Mouse (Mus musculus) mature B cell (primary cell): ENCODE results near the gene Dolpp1.
"Not testable (repeated sequence)": the region's sequence is repeated elsewhere in the genome, so short reads cannot be mapped to it uniquely, and the experiment has no call there.

Experiments
- in situ Hi-C: fragments of 300-500 bp; cut with MboI; formaldehyde crosslinking; loops from 2 replicates; pipeline ENCODE4 v1.14.3; 2019

Gene Dolpp1

GRCm38 (mm10) chr2:30409454-30410176, 17.6 kb downstream of the Dolpp1 start:
- in situ Hi-C loops, result no loop called here

- in situ Hi-C loops, result no loop called here
These were observed 21.3 kb downstream of the Dolpp1 start for GRCm38 (mm10) chr2:30413038-30413973.

GRCm38 (mm10) chr2:30414101-30414500, 22.0 kb downstream of the Dolpp1 start:
- in situ Hi-C loops, result no loop called here

GRCm38 (mm10) chr2:30414681-30415080, 22.6 kb downstream of the Dolpp1 start:
- in situ Hi-C loops, result no loop called here

GRCm38 (mm10) chr2:30415157-30415935, 23.3 kb downstream of the Dolpp1 start, which contains the start of gene Crat:
Gene Crat (minus strand): TSS chr2:30415813.
- in situ Hi-C loops, result no loop called here

- in situ Hi-C loops, result no loop called here
These were observed 24.0 kb downstream of the Dolpp1 start, which contains the start of gene Ptpa for GRCm38 (mm10) chr2:30415936-30416648. Gene Ptpa (plus strand): TSS chr2:30416039.

GRCm38 (mm10) chr2:30416649-30416965, 24.6 kb downstream of the Dolpp1 start:
- in situ Hi-C loops, result no loop called here

- in situ Hi-C loops, result not testable (repeated sequence)
These were observed 25.1 kb downstream of the Dolpp1 start for GRCm38 (mm10) chr2:30417154-30417553.

- in situ Hi-C loops, result no loop called here
These were observed 25.6 kb downstream of the Dolpp1 start for GRCm38 (mm10) chr2:30417595-30418165.

- in situ Hi-C loops, result no loop called here
These were observed 26.2 kb downstream of the Dolpp1 start for GRCm38 (mm10) chr2:30418259-30418658.

GRCm38 (mm10) chr2:30419112-30419511, 27.1 kb downstream of the Dolpp1 start:
- in situ Hi-C loops, result no loop called here

GRCm38 (mm10) chr2:30421432-30421831, 29.4 kb downstream of the Dolpp1 start:
- in situ Hi-C loops, result no loop called here

GRCm38 (mm10) chr2:30429156-30429555, 37.1 kb downstream of the Dolpp1 start:
- in situ Hi-C loops, result no loop called here

GRCm38 (mm10) chr2:30435326-30436155, 43.5 kb downstream of the Dolpp1 start:
- in situ Hi-C loops, result no loop called here

GRCm38 (mm10) chr2:30436156-30436545, 44.1 kb downstream of the Dolpp1 start:
- in situ Hi-C loops, result no loop called here

GRCm38 (mm10) chr2:30436809-30437208, 44.8 kb downstream of the Dolpp1 start:
- in situ Hi-C loops, result no loop called here

- in situ Hi-C loops, result no loop called here
These were observed 45.7 kb downstream of the Dolpp1 start for GRCm38 (mm10) chr2:30437791-30438190.

GRCm38 (mm10) chr2:30439631-30440030, 47.6 kb downstream of the Dolpp1 start:
- in situ Hi-C loops, result no loop called here

GRCm38 (mm10) chr2:30440211-30440700, 48.2 kb downstream of the Dolpp1 start:
- in situ Hi-C loops, result no loop called here
